Mouse (Mus musculus) retina, postnatal 1 day (tissue): ENCODE measurements around the gene Hsdl2.
"Not testable (repeated sequence)": the region's sequence is repeated elsewhere in the genome, so short reads cannot be mapped to it uniquely, and the experiment has no call there.

Source experiments
- DNase-seq: peaks from one replicate; pipeline ENCODE4 v3.0.0-alpha.2; 2012

The Hsdl2 gene

GRCm38 (mm10) chr4:59565571-59566188 lies 15.7 kb upstream of the Hsdl2 start:
- no peak for DNase-seq

GRCm38 (mm10) chr4:59567576-59568260 lies 13.6 kb upstream of the Hsdl2 start:
- DNase-seq, result no peak

DNA sequence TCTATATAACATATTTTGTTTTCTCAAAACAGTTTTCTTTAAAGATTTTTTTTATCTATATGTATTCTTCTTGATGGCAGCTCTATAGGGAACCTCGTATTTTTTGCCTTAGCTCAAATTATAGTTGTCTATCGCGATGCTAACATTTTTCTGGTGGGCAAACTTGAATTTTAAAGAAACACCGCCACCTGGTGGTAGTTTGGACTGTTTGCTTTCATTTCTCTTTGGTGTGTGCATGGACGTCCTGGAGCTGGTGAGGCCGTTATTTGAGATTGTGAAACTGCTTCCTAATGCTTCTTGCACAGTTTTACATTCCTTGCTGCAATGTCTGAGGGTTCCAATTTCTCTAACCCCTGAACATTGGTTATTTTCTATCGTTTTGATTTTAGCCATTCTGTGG lies 11.8 kb upstream of the Hsdl2 start:
- peak; percentile 87 for DNase-seq

DNA sequence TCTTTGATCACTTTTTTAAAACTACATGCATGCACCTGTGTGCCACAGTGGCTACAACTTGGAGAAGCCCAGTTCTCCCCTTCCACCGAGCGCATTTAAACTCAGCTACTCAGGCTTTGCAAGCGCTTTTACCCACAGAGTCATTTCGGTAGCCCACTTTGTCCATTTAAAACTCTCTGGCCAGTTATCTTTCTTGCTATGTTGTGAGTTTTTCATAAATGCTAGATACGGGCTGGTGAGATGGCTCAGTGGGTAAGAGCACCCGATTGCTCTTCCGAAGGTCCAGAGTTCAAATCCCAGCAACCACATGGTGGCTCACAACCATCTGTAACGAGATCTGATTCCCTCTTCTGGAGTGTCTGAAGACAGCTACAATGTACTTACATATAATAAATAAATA lies 10.8 kb upstream of the Hsdl2 start:
- not testable (repeated sequence) for DNase-seq

DNA sequence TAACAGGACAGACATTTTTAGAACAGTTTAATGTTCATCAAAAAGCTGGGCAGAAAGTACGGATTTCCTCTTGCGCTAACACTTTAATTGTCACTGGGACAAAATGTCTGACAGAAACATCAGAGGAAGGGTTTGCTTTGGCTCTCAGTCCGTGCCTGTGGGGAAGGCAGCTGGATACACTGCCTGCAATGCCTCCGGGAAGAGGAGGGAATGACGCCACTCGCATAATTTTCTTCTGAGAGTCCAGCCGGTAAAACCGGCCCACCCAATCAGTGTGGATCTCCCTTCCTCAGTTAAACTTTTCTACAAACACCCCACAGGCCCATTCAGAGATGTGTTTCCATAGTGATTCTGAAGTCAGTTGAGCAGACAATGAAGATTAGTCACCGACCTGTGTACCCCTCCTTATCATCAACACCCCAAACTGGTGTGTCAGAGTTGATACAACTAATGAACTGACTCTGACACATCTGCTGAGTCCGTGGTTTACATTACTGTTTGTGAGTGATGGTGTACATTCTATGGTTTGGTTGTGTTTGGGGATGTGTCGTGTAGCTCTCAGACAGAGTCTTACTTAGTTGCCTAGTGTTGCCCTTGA lies 8.7 kb upstream of the Hsdl2 start:
- DNase-seq, result no peak

DNA sequence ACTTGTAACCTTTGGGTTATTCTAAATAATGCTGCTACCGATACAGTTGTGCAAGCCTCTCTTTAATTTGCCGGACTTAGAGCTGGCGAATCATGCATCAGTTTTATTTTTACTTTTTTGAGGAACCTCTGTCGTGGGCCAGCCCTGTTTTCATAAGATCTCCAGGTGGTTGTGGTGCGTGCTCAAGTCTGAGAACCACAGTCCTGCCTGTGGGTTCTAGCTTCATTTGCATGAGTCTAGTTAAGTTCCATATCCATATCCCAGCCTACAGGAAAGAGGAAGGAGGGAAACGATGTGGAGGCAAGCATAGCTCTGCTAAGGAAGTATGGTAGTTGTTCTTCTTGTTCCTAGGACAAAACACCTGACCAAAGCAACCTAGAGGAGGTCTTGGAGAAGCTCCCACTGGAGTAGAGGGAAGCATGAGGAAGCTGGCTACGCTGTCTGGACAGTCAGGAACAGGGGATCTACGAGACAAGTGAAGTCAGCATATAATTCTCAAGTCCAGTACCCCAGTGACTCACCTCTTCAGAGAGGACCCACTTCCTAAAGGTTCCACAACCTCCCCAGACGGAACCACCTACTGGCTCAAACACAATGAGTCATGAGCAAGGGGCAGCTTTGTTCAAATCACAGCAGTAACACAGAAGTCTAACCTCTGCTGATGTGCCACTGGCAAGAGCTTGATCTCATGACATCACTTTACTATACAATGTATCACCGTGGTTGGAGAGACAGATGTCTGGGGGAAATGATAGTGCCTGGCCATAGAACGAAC lies 6.0 kb upstream of the Hsdl2 start:
- no peak for DNase-seq

GRCm38 (mm10) chr4:59580495-59581281 lies 675 bp upstream of the Hsdl2 start:
- DNase-seq, result peak; percentile 80

DNA sequence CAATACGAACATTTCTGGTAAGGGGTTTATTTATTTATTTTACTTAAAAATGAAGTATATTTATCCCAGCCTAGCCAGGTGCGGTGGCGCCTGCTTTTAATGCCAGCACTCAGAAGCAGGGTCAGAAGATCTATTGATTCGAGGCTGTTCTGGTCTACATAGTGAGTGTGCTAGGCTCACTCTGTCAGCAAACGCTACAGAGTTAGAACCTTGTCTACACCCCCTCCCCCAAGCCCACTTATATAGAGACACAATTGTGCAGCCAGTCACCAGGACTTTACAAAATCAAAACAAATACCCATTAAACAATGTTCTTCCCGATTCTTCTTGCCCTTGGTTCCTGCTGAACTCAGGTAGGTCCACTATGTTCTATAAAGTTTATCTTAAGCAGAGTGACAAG lies 823 bp downstream of the Hsdl2 start:
- DNase-seq, result no peak

DNA sequence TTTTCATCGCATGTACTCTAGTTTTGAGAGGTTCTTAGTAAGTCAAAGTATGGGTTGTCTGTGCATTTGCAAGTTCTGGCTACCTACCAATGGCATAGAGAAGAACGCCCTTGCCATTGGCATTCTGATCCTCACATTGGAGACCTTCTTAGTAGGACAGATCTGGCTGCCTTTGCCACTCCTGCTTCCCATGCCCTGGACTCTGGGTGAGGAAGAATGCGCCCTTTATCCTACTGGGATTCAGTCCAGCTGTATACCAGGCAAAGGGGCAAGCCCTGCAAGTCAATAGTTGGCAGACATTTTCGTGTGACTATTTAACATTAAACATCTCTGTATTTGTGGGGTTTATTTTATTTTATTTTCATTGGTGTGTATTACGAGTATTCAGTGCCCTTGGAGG lies 3.7 kb downstream of the Hsdl2 start:
- DNase-seq, result no peak

GRCm38 (mm10) chr4:59587215-59587871 lies 6.0 kb downstream of the Hsdl2 start:
- DNase-seq, result no peak

DNA sequence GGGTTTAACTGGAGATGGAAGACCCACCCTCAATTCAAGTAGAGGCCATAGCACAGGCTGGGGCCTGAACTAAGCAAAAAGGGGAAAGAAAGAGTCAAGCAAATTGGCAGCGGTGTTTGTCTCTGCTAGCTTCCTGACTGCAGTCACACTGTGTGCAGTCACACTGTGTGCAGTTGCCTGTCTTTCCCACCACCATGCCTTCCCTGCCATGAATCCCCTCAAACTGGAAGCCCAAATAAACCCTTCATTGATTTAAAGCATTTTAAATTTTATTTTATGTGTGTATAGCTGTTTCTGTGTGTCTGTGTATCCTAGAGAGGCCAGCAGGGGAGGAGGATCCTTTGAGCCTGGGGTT lies 6.5 kb downstream of the Hsdl2 start:
- DNase-seq, result no peak

DNA sequence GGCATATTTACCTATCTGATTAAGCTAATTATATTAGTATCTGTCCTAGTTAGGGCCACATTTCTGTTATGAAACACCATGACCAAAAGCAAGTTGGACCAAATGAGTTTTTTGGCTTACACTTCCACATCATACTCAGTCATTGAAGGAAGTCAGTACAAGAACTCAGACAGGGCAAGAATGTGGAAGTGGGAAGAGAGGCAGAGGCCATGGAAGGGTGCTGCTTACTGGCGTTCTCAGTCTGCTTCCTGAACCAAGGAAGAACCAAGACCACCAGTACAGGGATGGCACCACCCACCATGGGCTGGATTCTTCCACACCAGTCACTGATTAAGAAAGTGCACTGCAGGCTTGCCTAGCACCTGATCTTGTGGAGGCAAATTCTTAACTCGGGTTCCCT lies 13.3 kb downstream of the Hsdl2 start:
- no peak for DNase-seq

- no peak for DNase-seq
Measured at GRCm38 (mm10) chr4:59596556-59596955, 15.2 kb downstream of the Hsdl2 start.

GRCm38 (mm10) chr4:59602704-59603103 lies 21.3 kb downstream of the Hsdl2 start:
- no peak for DNase-seq

- no peak for DNase-seq
Measured at GRCm38 (mm10) chr4:59604892-59605291, 23.5 kb downstream of the Hsdl2 start.

GRCm38 (mm10) chr4:59605501-59605900 lies 24.1 kb downstream of the Hsdl2 start:
- DNase-seq, result no peak

DNA sequence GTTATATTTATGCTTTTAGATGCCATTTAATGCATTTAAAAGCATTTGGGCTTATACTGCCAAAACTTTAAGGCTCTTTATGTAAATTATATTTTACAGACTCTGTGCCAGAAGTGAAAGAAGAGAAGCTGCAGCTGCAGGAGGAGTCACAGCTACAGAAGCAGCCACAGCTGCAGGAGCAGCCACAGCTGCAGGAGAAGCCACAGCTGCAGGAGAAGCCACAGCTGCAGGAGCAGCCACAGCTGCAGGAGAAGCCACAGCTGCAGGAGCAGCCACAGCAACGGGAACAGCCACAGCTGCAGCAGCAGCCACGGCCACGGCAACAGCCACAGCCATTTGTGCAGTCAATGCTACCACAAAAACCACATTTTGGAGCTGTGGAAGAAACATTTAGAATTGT lies 29.0 kb downstream of the Hsdl2 start:
- DNase-seq, result no peak

- DNase-seq, result peak; percentile 54
Measured at GRCm38 (mm10) chr4:59614986-59615385, 33.6 kb downstream of the Hsdl2 start.

- DNase-seq, result no peak
Measured at GRCm38 (mm10) chr4:59619611-59620245, 38.4 kb downstream of the Hsdl2 start.

DNA sequence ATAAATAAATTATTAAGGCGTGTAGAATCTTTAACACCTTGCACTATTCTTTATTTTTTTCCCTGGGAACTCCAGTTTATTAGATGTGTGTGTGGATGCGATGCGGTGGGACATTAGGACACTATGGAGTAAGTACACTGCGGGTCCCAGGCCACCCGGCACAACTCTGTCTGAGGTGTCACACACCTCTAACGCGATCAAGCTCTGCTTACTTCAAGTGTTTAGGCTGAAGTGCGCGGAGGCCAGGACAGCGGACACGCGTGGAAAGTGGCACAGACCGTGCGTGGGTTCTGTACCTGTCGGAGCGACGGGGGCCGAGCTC lies 44.3 kb downstream of the Hsdl2 start:
- DNase-seq, result no peak

DNA sequence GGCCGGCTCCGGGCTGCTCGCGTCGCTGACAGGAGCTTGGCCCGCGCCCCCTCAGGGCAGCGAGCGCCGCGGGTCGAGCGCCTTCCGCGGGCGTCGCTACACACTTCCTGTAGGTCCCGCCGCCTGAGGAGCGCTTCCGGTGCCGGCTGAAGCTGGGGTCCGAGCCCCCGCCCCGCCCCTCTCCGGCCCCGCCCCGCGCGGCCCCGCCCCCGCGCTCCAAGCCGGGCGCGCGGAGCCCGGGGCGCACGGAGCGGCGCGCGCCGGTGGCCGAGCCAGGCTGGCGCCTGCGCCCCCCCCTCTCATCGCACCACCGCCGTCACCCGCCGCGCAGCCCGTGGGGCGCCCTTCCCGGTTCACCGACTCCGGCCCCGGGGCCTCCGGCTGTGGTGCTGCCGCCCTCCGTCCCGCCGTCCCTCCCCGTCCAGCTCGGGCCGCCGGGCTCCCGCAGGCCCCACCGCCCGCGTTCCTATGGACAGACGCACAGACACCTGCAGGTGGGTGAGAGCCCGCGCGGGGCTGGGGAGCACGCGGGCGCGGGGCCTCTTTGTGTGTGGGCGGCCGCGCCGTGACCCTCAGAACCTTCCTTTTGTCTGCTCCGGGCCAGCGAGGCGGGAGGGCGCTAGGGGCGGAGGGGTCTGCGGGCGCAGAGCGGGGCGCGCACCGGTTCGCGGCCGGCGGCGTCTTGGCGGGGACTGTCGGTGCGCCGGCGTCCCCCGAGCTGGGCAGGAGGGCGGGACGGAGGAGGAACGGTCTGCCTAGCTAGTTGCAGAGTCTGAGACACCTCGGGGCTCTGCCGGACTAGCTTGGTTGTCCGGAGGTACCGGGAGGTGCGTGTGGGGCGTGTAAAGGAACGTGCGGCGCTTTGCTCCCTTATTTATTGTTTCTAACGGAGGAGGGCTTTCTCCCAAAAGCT lies 44.9 kb downstream of the Hsdl2 start, which contains the start of gene E130308A19Rik:
TSS of gene E130308A19Rik (plus strand) at position 214 of the 913 bp plus-strand sequence.
- peak; percentile 92 for DNase-seq
